19 mouse cellular contexts compared by ENCODE assay signal in genomic region chr19:54685147-54685546, GRCm38 (mm10).
"Had no signal": no experiment of that assay in that cellular context is flagged by ENCODE, and none has a peak within 500 bp of the region (broad histone marks: within the 10 kb centered on the region; RNA-seq: fewer than 3 reads in every experiment).

No protein-coding gene starts in this region.

- H3K27ac ChIP-seq: liver, embryonic 14.5 days; macrophage; stomach, postnatal 0 days had no signal

- H3K9ac ChIP-seq: liver, embryonic 14.5 days had no signal

- H3K9me3 ChIP-seq: megakaryocyte, embryonic 14.5 days had no signal

- DNase-seq: kidney, adult 18-20 months; kidney, adult 9 months; kidney, postnatal 14 days; kidney, postnatal 4 days; lung, adult 2 months; midbrain, embryonic 14.5 days; right cerebral cortex, adult 18-20 months; right cerebral cortex, postnatal 14 days; right cerebral cortex, postnatal 4 days; thymus, adult 2 months; thymus, postnatal 14 days had no signal

- H3K27me3 ChIP-seq: megakaryocyte, embryonic 14.5 days had no signal

- H3K4me2 ChIP-seq: liver, embryonic 11.5 days; midbrain, embryonic 11.5 days had no signal

- H3K4me1 ChIP-seq: megakaryocyte, embryonic 14.5 days had no signal

- H3K4me3 ChIP-seq: megakaryocyte, embryonic 14.5 days had no signal

- ATAC-seq: intestine, embryonic 16.5 days; lung, postnatal 0 days had no signal
